Mouse (Mus musculus) thymus, adult 2 months (tissue): ENCODE results near the gene Egflam.

ENCODE experiments used
- CTCF ChIP-seq: fragments of 200-500 bp; IDR thresholded peaks from 2 replicates; pipeline ENCODE4 v1.5.1; 2012; ENCODE audit warnings: mild to moderate bottlenecking, control low read depth, low read length, moderate library complexity, borderline replicate concordance; ENCODE audit not compliant: control insufficient read depth, poor library complexity, insufficient read depth; ENCODE audit errors: extremely low read depth
- POLR2A ChIP-seq: fragments of 200-500 bp; IDR thresholded peaks from 2 replicates; pipeline ENCODE4 v1.6.1; 2012; ENCODE audit warnings: mild to moderate bottlenecking, low read length, control low read depth, moderate library complexity; ENCODE audit not compliant: control insufficient read depth, poor library complexity, insufficient read depth; ENCODE audit errors: extremely low read depth

- TF ChIP-seq CTCF (no peak), POLR2A (no peak)
These were observed 155.9 kb downstream of the Egflam start for GRCm38 (mm10) chr15:7242161-7242850.
